Mouse (Mus musculus) olfactory bulb, adult 2 months (tissue): ENCODE measurements at regions not wholly inside any gene's neighbourhood (a gene's known extent, or its start where the extent isn't known, plus 50 kb on each side); places are given as distances from the start of the nearest gene placed in this dataset.
A peak's percentile ranks its signal among the peaks of the same experiment; 100 is the strongest.

Experiments
- H3K27ac ChIP-seq: fragments of 200-500 bp; 2 replicates; pipeline ENCODE4 v1.5.1; 2012; ENCODE audit warnings: low read depth, low read length; ENCODE audit not compliant: insufficient read depth
- H3K4me1 ChIP-seq: fragments of 200-500 bp; 2 replicates; pipeline ENCODE4 v1.6.1; 2012; ENCODE audit warnings: low read length; ENCODE audit not compliant: control insufficient read depth, insufficient read depth
- H3K4me3 ChIP-seq: fragments of 200-500 bp; 2 replicates; pipeline ENCODE4 v1.5.1; 2012; ENCODE audit warnings: mild to moderate bottlenecking, low read depth, low read length, moderate library complexity; ENCODE audit not compliant: insufficient read depth
- CTCF ChIP-seq: fragments of 200-500 bp; IDR thresholded peaks from 2 replicates; pipeline ENCODE4 v1.5.1; 2012; ENCODE audit warnings: low read depth, mild to moderate bottlenecking, low read length, moderate library complexity; ENCODE audit not compliant: insufficient read depth
- POLR2A ChIP-seq: fragments of 200-500 bp; IDR thresholded peaks from 2 replicates; pipeline ENCODE4 v1.6.1; 2012; ENCODE audit warnings: mild to moderate bottlenecking, low read depth, low read length, moderate library complexity; ENCODE audit not compliant: insufficient read depth
- WGBS: fragments of 180-500 bp; shearing (Covaris S2); methylation state at CpG from one replicate; pipeline ENCODE4 v1.1.7; 2018; 5-methylcytosine and 5-hydroxymethylcytosine counted together

- no peak for TF ChIP-seq POLR2A
- no peak for TF ChIP-seq CTCF
- Histone ChIP-seq H3K27ac (peak overlapping the region; percentile 75), H3K4me3 (no peak overlapping the region), H3K4me1 (peaks cover 20% of the 10 kb centered on the region)
- 19% methylated on average over 20 of the region's 20 CpGs for WGBS
These were observed 60.0 kb downstream of the Ubiad1 start for GRCm38 (mm10) chr4:148384251-148385230.

DNA sequence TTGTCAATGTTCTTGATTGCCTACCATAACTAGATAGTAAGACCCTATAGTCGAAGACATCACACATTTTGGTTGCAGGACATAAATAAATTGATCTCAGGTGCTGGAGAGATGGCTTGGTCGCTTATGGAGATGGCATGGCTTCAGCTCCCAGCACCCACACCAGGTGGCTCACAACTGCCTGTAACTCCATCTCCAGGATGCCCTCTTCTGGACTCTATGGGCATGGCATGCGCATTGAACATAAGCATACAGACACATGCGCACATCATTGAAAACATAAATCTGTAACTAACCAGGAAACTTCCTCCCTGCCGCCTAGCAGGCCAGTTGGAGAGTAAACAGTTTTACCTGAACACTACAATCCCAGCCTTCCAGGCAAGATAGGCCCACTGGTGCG, 64.0 kb downstream of the Ubiad1 start:
- 92% methylated on average over 6 of the region's 6 CpGs for WGBS
- H3K27ac ChIP-seq = no peak overlapping the region
- H3K4me3 ChIP-seq = no peak overlapping the region
- peaks cover 22% of the 10 kb centered on the region for H3K4me1 ChIP-seq
- TF ChIP-seq CTCF (no peak), POLR2A (no peak)

DNA sequence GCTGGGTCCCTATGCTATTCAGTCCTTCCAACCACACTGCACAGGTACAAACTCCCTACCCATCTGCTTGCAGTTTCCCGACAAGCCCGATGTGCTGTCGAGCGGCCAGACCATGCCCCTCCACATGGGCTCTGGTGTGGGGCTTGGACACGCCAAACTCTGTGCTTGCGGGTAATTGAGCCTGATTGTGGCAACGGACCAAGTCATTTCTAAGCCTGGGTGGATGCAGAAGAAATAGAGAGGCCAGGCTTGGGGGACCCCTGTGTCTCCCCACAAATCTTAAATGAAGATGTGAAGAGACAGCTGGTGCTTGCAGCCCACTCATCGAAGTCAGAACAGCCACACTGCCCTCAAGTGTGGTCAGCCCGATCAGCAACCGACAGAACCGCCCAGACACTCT, 66.1 kb downstream of the Ubiad1 start:
- Histone ChIP-seq H3K4me3 (no peak overlapping the region), H3K4me1 (peaks cover 7% of the 10 kb centered on the region; the same call in 1 of the 2 replicates), H3K27ac (no peak overlapping the region)
- TF ChIP-seq CTCF (no peak), POLR2A (no peak)
- 69% methylated on average over 11 of the region's 11 CpGs for WGBS

DNA sequence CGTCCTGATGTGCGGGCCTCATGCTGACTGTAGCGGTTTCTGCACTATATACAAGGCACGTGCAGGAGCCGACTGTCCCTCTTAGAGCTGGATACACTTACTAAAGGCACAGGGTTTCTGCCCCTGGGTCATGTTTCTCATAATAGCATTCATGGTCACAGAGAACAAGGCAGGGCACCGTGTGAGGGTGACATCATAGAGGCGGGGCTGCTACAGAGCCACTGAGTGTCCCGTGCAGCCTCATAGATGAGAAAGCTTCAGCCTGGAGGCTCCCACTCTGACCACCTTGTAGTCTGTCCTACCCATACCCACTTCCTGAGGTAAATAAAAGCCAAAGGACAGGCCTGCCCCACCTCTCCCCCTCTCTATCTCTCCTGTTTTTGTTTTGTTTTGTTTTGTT, 67.2 kb downstream of the Ubiad1 start:
- H3K4me3 ChIP-seq = no peak overlapping the region
- H3K27ac ChIP-seq = no peak overlapping the region
- H3K4me1 ChIP-seq = peaks cover 5% of the 10 kb centered on the region; the same call in 1 of the 2 replicates
- TF ChIP-seq POLR2A = no peak
- TF ChIP-seq CTCF = no peak
- WGBS = 75% methylated on average over 8 of the region's 8 CpGs

DNA sequence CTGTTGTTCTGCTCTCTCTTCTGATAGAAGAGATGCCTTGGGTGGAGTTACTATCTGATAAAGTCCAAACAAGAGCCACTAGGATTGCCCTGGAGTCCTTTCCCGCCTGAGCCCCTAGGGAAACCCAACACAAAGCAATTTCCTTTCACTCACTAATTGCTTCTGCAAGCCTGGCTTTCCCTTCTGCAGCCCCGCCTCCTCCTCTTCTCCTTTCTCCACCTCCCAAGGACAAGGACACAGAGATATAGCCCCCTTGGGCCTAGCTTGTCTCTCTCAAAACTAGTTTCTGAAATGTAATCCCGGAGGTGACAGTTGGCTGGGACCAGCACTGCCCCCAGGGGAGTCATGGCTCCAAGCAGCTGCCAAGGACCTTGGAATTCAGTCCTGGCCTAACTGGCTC, 68.1 kb downstream of the Ubiad1 start:
- Histone ChIP-seq H3K4me1 (peaks cover 5% of the 10 kb centered on the region; the same call in 1 of the 2 replicates), H3K4me3 (no peak overlapping the region), H3K27ac (no peak overlapping the region)
- 49% methylated on average over 3 of the region's 3 CpGs for WGBS
- TF ChIP-seq CTCF (no peak), POLR2A (no peak)

GRCm38 (mm10) chr4:148371489-148371888, 73.1 kb downstream of the Ubiad1 start:
- no peak for TF ChIP-seq CTCF
- no peak for TF ChIP-seq POLR2A
- peaks cover 2% of the 10 kb centered on the region for H3K4me1 ChIP-seq
- H3K4me3 ChIP-seq = no peak overlapping the region
- WGBS = 41% methylated on average over 7 of the region's 7 CpGs
- no peak overlapping the region for H3K27ac ChIP-seq

DNA sequence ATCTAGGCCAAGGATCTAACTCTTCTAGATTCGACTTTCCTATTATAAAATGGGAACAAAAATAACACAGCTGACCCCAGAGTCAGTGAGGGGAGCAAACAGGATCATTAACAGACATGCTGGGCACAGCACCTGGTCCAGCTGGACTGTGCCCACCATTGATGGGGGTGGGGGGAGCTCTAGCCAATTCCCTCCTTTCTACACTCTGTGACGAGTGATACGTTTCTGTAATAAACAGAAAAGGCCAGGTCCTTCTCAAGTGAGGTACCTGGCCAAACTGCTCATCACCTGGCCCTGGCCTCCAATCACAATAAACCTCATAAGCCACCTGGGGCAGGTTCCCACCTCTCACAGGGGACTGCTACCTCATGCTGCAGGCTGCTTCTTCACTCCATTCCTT, 76.9 kb downstream of the Ubiad1 start:
- H3K4me3 ChIP-seq = no peak overlapping the region
- no peak overlapping the region for H3K27ac ChIP-seq
- TF ChIP-seq CTCF (no peak), POLR2A (no peak)
- 80% methylated on average over 3 of the region's 3 CpGs for WGBS
- no peaks in the 10 kb centered on the region; the same call in 1 of the 2 replicates for H3K4me1 ChIP-seq

GRCm38 (mm10) chr4:148365804-148366203, 78.0 kb upstream of the Disp3 start:
- H3K27ac ChIP-seq = no peak overlapping the region
- no peak for TF ChIP-seq CTCF
- TF ChIP-seq POLR2A = no peak
- no peak overlapping the region for H3K4me3 ChIP-seq
- H3K4me1 ChIP-seq = peaks cover 4% of the 10 kb centered on the region
- 69% methylated on average over 4 of the region's 4 CpGs for WGBS

GRCm38 (mm10) chr4:148363366-148364121, 75.8 kb upstream of the Disp3 start:
- TF ChIP-seq CTCF (no peak), POLR2A (no peak)
- 85% methylated on average over 10 of the region's 10 CpGs for WGBS
- H3K27ac ChIP-seq = no peak overlapping the region
- H3K4me1 ChIP-seq = peaks cover 7% of the 10 kb centered on the region
- H3K4me3 ChIP-seq = no peak overlapping the region
